Mouse (Mus musculus): ENCODE results near the gene Trarg1.

The Trarg1 gene

DNA sequence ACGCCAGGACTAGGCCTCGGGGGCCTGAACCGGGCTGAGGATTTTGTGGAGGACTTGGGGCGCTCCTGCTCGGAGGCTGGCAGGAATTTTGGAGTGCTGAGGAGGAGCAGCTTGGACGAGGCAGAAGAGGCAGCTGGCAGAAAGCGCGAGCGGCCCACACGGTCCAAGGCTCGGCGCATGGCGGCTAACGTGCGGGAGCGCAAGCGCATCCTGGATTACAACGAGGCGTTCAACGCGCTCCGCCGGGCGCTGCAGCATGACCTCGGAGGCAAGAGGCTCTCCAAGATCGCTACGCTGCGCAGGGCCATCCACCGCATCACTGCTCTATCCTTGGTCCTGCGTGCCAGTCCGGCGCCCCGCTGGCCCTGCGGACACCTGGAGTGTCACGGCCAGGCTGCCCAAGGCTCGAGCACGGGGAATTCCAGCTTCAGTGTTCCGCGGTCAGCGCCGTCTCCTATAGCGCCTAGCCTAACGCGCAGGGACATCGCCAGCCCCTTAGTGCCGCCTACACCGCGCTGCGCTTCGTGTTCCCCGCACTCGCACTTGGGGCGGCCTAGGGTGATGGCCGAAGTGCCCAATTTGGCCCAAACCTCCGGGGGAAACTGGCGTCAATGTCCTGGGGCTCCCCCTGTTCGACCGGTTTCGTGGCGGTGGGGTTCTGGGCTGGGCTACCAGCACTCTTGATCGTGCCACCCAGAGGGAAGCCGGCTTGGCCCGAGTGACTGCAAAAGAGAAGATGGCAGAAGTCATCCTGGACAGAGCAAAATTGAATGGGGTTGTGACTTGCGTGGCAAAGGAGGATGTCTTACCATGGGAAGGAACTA, 6.8 kb upstream of the Trarg1 start:
- DNase-seq (ENCODE audit: low spot score in 2 of 2), result no peak

GRCm38 (mm10) chr11:76674199-76674598, 5.4 kb upstream of the Trarg1 start:
- DNase-seq (ENCODE audit: low spot score in 2 of 2), result no peak

DNA sequence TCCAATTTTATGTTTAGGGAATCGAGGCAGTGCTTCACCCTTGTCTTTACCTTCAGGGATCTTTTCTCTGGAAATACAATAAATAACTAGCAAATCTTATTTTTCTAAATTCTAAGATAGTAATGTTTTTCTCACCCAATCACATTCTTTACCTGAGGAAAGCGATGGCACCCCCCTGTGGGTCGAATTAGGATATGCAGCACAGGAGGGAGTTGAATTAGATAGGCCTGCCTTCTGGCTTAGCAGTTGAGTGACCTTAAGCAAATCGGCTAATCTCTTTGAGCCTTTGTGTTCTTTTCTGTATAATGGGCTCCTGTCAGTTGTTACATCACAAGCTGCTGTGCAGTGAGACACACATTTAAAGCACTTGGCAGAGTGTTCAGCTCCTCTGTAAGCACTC, 4.9 kb upstream of the Trarg1 start:
- no peak for DNase-seq (ENCODE audit: low spot score in 2 of 2)

GRCm38 (mm10) chr11:76685604-76686003, 6.0 kb downstream of the Trarg1 start:
- DNase-seq (ENCODE audit: low spot score in 2 of 2), result no peak

DNA sequence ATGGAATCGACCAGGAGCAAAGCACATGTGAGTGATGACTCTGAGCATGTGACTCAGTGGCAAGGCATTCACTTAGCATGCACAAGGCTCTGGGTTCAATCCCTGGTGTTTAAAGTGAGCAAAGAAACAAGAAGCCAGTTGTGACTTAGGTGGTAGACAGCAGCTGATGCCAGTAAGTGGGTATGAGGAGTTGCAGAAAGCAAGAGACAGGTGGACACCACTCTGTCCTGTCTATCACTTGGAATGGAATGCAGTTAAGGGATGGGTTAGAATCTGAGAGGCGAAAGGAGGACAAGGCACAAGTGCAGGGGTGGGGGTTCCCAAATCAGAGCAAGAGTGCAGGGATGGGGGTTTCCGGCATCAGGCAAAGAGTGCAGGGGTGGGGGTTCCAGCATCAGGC, 12.5 kb downstream of the Trarg1 start:
- DNase-seq (ENCODE audit: low spot score in 2 of 2), result no peak

GRCm38 (mm10) chr11:76695810-76696209, 16.2 kb downstream of the Trarg1 start:
- DNase-seq (ENCODE audit: low spot score in 2 of 2), result no peak

GRCm38 (mm10) chr11:76699626-76700025, 20.0 kb downstream of the Trarg1 start:
- no peak for DNase-seq (ENCODE audit: low spot score in 2 of 2)

- DNase-seq (ENCODE audit: low spot score in 2 of 2), result no peak
Observed at GRCm38 (mm10) chr11:76707656-76708055, 28.0 kb downstream of the Trarg1 start.

- DNase-seq (ENCODE audit: low spot score in 2 of 2), result no peak
Observed at GRCm38 (mm10) chr11:76708066-76708465, 28.5 kb downstream of the Trarg1 start.

DNA sequence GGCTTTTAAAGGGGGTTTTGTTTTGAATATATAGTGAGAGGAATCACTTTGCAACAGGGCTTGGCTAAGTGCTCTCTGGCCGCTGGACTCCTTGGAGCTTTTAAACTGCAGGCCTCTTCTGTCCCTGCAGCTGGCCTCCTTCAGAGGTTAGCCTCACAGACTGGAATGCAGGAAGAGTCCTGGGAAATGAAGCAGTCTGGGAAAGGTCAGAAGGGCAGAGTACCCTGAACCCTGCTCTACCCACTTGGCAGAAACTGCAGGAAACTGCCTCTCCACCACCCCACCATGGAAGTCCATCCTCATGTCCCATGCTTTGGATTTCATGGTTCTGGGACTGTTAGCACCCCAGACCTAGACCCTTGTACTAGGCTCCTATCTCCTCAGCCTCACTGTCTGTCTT, 29.3 kb downstream of the Trarg1 start:
- no peak for DNase-seq (ENCODE audit: low spot score in 2 of 2)

- no peak for DNase-seq (ENCODE audit: low spot score in 2 of 2)
Observed at GRCm38 (mm10) chr11:76709625-76710452, 30.2 kb downstream of the Trarg1 start.

DNA sequence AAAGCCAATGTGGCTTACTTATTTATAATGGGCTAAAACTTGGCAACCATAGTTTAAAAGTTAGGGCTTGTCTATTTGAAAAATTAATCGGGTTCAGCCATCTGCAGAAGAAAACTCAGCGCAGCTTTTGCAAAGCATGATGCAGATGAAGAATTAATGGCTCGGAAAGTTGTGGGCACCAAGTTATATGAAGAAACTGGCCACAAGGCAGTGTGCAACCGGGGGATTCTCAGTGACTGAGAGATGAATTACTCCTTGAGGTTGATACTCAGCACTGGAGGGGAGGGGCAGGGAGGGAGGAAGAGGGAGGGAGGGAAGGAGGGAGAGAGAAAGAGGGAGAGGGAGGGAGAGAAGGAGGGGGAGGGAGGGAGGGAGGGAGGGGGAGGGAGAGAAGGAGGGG, 37.4 kb downstream of the Trarg1 start:
- no peak for DNase-seq (ENCODE audit: low spot score in 2 of 2)

DNA sequence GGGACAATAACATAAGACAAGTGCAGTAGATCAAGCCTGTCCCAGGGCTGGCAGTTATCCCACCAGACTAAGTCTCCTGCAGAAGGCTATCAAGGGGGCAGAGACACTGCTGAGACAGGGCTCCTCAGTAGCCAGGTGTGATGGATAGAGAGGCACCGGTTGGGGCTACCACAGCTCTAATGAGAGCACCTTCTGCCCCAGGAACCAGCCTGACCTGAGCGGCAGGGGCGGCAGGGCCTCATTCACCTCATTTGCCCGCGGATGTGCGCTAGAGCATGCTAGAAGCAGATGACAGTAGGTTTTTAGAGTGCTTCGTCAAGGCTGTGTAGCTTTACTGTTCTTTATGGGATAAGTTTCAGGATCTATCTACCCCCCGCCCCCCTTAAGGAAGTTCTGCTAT, 44.3 kb downstream of the Trarg1 start:
- no peak for DNase-seq (ENCODE audit: low spot score in 2 of 2)

DNA sequence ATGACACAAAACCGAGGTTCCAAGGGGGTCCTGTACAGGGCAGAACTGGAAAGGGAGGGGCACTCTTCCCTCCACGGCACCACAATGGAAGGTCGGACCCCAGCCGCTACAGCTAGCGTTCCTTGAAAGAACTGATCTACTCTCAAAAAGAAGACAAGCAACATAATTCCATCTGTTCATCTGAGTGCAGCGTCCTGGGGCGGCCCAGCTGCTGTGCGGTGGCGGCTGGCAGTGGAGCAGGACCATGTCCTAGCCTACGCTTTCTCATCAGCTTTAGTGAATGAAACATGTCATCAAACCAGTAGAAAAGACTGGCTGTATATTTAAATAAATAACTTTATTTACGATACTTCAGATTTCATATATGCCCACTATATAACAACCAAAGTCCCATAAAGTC, 48.5 kb downstream of the Trarg1 start:
- no peak for DNase-seq (ENCODE audit: low spot score in 2 of 2)

- DNase-seq (ENCODE audit: low spot score in 2 of 2), result no peak
Observed at GRCm38 (mm10) chr11:76730650-76731049, 51.0 kb downstream of the Trarg1 start.

DNA sequence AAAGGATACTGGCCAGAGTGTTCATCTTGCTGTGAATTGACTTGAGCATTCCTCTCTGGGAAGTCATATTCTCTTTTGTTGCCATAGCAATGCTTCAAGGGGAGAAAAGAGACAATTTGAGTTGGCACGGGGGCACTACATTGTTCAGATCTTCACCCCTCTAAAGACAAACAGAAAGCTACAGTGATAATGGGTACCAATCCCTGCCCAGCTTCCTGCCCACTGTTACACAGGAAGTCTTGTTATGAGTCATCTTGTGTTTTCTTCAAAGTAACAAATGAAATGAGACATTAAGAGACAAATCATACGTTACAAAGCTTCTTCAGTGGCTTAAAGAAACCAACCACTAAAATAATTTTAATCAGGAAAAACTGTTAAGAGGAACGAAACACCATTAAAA, 55.0 kb downstream of the Trarg1 start:
- DNase-seq (ENCODE audit: low spot score in 2 of 2), result no peak

DNA sequence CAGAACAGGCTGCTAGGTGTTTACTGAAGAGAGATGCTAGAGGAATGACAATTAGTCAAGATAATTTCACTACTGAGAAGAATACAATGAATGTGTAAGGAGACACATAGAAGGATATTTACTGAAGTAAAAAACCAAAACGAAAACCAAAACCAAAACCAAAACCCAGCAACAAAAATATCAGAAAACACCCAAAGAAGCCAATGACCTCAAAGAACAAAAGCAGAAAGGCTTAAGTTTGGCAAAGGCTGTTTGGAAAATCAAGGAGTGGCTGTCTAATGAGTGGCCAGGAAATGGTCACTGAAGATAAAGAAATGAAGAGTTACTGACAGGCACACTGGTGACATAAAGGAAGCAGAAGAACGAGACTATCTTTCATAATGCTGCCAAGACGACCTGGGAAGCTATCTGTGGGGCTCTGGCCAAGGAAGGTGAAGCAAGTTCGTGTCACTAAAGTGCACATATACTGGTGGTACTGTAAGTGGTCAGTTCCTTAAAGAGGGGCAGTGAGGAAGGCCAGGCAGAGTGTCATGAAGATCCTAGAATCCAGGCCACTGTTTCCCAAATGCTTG, 56.2 kb downstream of the Trarg1 start:
- DNase-seq (ENCODE audit: low spot score in 2 of 2), result no peak

GRCm38 (mm10) chr11:76739125-76739524, 59.5 kb downstream of the Trarg1 start:
- DNase-seq (ENCODE audit: low spot score in 2 of 2), result no peak

GRCm38 (mm10) chr11:76742511-76742910, 62.9 kb downstream of the Trarg1 start:
- no peak for DNase-seq (ENCODE audit: low spot score in 2 of 2)

GRCm38 (mm10) chr11:76744550-76744949, 64.9 kb downstream of the Trarg1 start:
- DNase-seq (ENCODE audit: low spot score in 2 of 2), result peak in 1 of 2 experiments; percentile 25

- no peak for DNase-seq (ENCODE audit: low spot score in 2 of 2)
Observed at GRCm38 (mm10) chr11:76745921-76746320, 66.3 kb downstream of the Trarg1 start.
